Mouse (Mus musculus) ES-Bruce4 (cell line): ENCODE results near the gene Upk3a. TPM values are rescaled to one million over a fixed set of nuclear protein-coding genes. Genes with fewer than 3 reads are reported as not detected.
A peak's percentile ranks its signal among the peaks of the same experiment; 100 is the strongest.
"Not testable (repeated sequence)": the region's sequence is repeated elsewhere in the genome, so short reads cannot be mapped to it uniquely, and the experiment has no call there.

Experiments
- H3K27ac ChIP-seq: 2 replicates; pipeline ENCODE4 v1.5.1; 2012; ENCODE audit warnings: low read length, inconsistent platforms; ENCODE audit not compliant: insufficient read depth
- H3K27me3 ChIP-seq: 2 replicates; pipeline ENCODE4 v1.6.1; 2012; ENCODE audit warnings: mild to moderate bottlenecking, low read length, inconsistent platforms; ENCODE audit not compliant: control insufficient read depth, poor library complexity, insufficient read depth, severe bottlenecking
- H3K36me3 ChIP-seq: 2 replicates; pipeline ENCODE4 v1.6.1; 2012; ENCODE audit warnings: inconsistent platforms, mild to moderate bottlenecking, low read length, moderate library complexity; ENCODE audit not compliant: control insufficient read depth, poor library complexity, insufficient read depth, severe bottlenecking
- H3K4me1 ChIP-seq: one replicate; pipeline ENCODE4 v1.8.1; 2011; ENCODE audit warnings: low read length; ENCODE audit not compliant: control insufficient read depth, insufficient read depth
- H3K4me3 ChIP-seq: 2 replicates; pipeline ENCODE4 v1.5.1; 2011; ENCODE audit warnings: low read depth, mild to moderate bottlenecking, low read length
- H3K9ac ChIP-seq: 2 replicates; pipeline ENCODE4 v1.6.1; 2012; ENCODE audit warnings: low read depth, mild to moderate bottlenecking, inconsistent platforms; ENCODE audit not compliant: poor library complexity, severe bottlenecking
- H3K9me3 ChIP-seq: replicated peaks from 2 replicates; pipeline ENCODE4 v1.6.1; 2012; ENCODE audit warnings: mild to moderate bottlenecking, low read length, inconsistent platforms; ENCODE audit not compliant: control insufficient read depth, poor library complexity, insufficient read depth, severe bottlenecking
- CTCF ChIP-seq: IDR thresholded peaks from one replicate; pipeline ENCODE4 v1.8.1; 2011; ENCODE audit warnings: low read depth, low read length
- EP300 ChIP-seq: IDR thresholded peaks from 2 replicates; pipeline ENCODE4 v1.6.1; 2011; ENCODE audit warnings: low read depth, low read length; ENCODE audit not compliant: insufficient read depth
- POLR2A ChIP-seq: IDR thresholded peaks from one replicate; pipeline ENCODE4 v1.8.1; 2011; ENCODE audit warnings: low read length; ENCODE audit not compliant: insufficient read depth
- polyA plus RNA-seq: library from polyadenylated mRNA; stranded (reverse); fragments of >200 nt; gene quantifications from 2 replicates; pipeline ENCODE4 v1.2.4, GENCODE M21; 2011; ENCODE audit warnings: low read depth; ENCODE audit not compliant: missing spikeins, insufficient read depth, insufficient read length

Upk3a gene
- polyA plus RNA-seq, 1 experiment = not detected

GRCm38 (mm10) chr15:85015771-85016170 lies 1.2 kb upstream of the Upk3a start:
- Histone ChIP-seq H3K9me3 (no peaks in the 10 kb centered on the region), H3K27me3 (no peaks in the 10 kb centered on the region)
- TF ChIP-seq EP300 (no peak), POLR2A (no peak), CTCF (no peak)

GRCm38 (mm10) chr15:85022211-85022610 lies 5.3 kb downstream of the Upk3a start:
- Histone ChIP-seq H3K27me3 (no peaks in the 10 kb centered on the region), H3K27ac (no peak overlapping the region), H3K9me3 (no peaks in the 10 kb centered on the region), H3K4me3 (no peak overlapping the region), H3K4me1 (no peaks in the 10 kb centered on the region), H3K9ac (no peak overlapping the region), H3K36me3 (no peaks in the 10 kb centered on the region)
- TF ChIP-seq EP300 (no peak), CTCF (no peak), POLR2A (no peak)

More at GRCm38 (mm10) chr15:85015771-85016170, 1.2 kb upstream of the Upk3a start:
- Histone ChIP-seq H3K27ac (no peak overlapping the region), H3K36me3 (no peaks in the 10 kb centered on the region), H3K4me3 (no peak overlapping the region), H3K9ac (no peak overlapping the region), H3K4me1 (no peaks in the 10 kb centered on the region)

DNA sequence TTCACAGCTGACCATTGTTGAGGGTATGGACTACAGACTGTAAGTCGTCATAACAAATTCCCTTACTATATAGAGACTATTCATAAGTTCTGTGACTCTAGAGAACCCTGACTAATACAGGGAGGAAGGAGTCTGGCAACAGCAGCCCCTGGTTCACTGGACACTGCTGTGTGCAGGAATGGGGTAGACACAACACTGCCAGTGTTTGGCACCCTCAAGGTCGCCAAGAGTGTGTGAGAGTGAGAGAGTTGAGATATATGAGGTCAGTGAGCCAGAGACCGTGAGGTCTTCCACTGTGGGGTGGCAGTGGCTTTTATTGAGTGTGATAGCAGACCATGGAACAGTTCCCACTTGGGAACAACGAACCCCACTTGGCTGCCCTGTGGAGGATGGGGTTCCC lies 9.3 kb downstream of the Upk3a start:
- H3K27ac ChIP-seq = no peak overlapping the region
- TF ChIP-seq CTCF (no peak), EP300 (no peak), POLR2A (no peak)
- H3K9me3 ChIP-seq = no peaks in the 10 kb centered on the region
- H3K36me3 ChIP-seq = no peaks in the 10 kb centered on the region
- H3K4me3 ChIP-seq = no peak overlapping the region
- H3K9ac ChIP-seq = no peak overlapping the region
- no peaks in the 10 kb centered on the region for H3K27me3 ChIP-seq
- H3K4me1 ChIP-seq = no peaks in the 10 kb centered on the region

GRCm38 (mm10) chr15:85027740-85028139 lies 10.8 kb downstream of the Upk3a start:
- TF ChIP-seq CTCF (no peak), EP300 (no peak)
- Histone ChIP-seq H3K4me3 (no peak overlapping the region), H3K9me3 (no peaks in the 10 kb centered on the region), H3K4me1 (no peaks in the 10 kb centered on the region), H3K9ac (no peak overlapping the region), H3K27ac (no peak overlapping the region), H3K27me3 (no peaks in the 10 kb centered on the region), H3K36me3 (no peaks in the 10 kb centered on the region)

GRCm38 (mm10) chr15:85028648-85029047 lies 11.7 kb downstream of the Upk3a start, which contains the start of gene Fam118a:
Fam118a (plus strand) TSS chr15:85028948.
- not testable (repeated sequence) for H3K27ac ChIP-seq, H3K4me3 ChIP-seq, H3K4me1 ChIP-seq, H3K9ac ChIP-seq, H3K9me3 ChIP-seq, H3K36me3 ChIP-seq, H3K27me3 ChIP-seq

DNA sequence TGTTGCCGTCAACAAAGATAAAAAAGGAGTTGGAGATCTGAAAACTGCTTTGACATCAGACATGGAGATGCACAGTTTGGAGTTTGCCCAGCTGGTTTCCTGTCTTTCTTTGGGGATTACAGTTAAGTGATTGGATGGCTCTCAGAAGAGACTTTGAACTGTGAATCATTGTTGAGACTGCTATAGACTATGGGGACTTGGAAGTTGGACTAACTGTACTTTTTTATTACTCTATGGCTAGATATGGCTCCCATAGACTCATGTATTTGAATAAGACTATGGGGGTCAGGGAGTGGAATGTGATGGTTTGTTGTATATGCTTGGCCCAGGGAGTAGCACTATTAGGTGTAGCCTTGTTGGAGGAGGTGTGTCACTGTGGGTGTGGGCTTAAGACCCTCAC lies 13.7 kb downstream of the Upk3a start:
- H3K27me3 ChIP-seq, H3K27ac ChIP-seq, H3K4me3 ChIP-seq, H3K36me3 ChIP-seq, H3K4me1 ChIP-seq, H3K9me3 ChIP-seq, H3K9ac ChIP-seq: not testable (repeated sequence)

DNA sequence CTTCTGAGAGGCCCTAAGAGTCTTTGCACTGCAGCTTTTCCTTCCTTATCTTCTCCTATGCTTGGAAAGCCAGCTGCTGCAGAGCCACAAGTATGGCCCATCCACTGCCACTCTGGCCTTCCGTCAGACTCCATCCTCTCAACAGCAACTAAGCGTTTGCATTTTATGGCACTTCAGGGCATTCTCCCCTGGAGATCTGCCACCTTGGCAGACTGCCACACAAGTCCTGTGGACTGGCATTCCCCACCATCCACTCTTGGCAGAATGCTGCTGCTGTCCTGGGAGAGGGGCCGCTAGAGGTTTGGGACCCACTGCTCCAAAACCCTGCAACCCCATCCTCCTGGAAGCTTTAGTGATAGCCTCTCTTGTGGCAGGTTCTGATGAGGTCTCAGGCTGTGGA lies 14.9 kb downstream of the Upk3a start:
- Histone ChIP-seq H3K9ac (no peak overlapping the region), H3K27me3 (no peaks in the 10 kb centered on the region), H3K9me3 (no peaks in the 10 kb centered on the region), H3K4me3 (no peak overlapping the region), H3K36me3 (no peaks in the 10 kb centered on the region), H3K4me1 (no peaks in the 10 kb centered on the region), H3K27ac (no peak overlapping the region)
- TF ChIP-seq CTCF = no peak
- no peak for TF ChIP-seq EP300
- TF ChIP-seq POLR2A = no peak

GRCm38 (mm10) chr15:85033916-85034315 lies 17.0 kb downstream of the Upk3a start:
- H3K9me3 ChIP-seq, H3K27me3 ChIP-seq, H3K36me3 ChIP-seq, H3K4me3 ChIP-seq, H3K27ac ChIP-seq, H3K4me1 ChIP-seq: not testable (repeated sequence)
- peak overlapping the region; percentile 32; the same call in 1 of the 2 replicates for H3K9ac ChIP-seq
